Mouse (Mus musculus) heart, adult 2 months (tissue): Measurements from ENCODE around the gene Syce1l.

Experiments
- CTCF ChIP-seq: fragments of 200-600 bp; IDR thresholded peaks from 2 replicates; pipeline ENCODE4 v1.8.1; 2022; ENCODE audit warnings: antibody characterized with exemption, mild to moderate bottlenecking, moderate library complexity
- EP300 ChIP-seq: fragments of 200-500 bp; IDR thresholded peaks from 2 replicates; pipeline ENCODE4 v1.6.1; 2011; ENCODE audit warnings: low read depth, low read length, control low read depth; ENCODE audit not compliant: insufficient read depth
- POLR2A ChIP-seq: fragments of 200-500 bp; IDR thresholded peaks from 2 replicates; pipeline ENCODE4 v1.6.1; 2011; ENCODE audit warnings: mild to moderate bottlenecking, low read depth, low read length, control low read depth; ENCODE audit not compliant: insufficient read depth

GRCm38 (mm10) chr8:113675281-113675680 is 32.3 kb downstream of the Syce1l start:
- TF ChIP-seq CTCF (no peak), POLR2A (no peak), EP300 (no peak)
